Mouse (Mus musculus): ENCODE measurements around the gene Slc9a8. TPM values are rescaled to one million over a fixed set of nuclear protein-coding genes. Genes with fewer than 3 reads are reported as not detected.

Slc9a8 gene
- total RNA-seq, 2 experiments from 2014 or later: 29.2 to 33.3 TPM

DNA sequence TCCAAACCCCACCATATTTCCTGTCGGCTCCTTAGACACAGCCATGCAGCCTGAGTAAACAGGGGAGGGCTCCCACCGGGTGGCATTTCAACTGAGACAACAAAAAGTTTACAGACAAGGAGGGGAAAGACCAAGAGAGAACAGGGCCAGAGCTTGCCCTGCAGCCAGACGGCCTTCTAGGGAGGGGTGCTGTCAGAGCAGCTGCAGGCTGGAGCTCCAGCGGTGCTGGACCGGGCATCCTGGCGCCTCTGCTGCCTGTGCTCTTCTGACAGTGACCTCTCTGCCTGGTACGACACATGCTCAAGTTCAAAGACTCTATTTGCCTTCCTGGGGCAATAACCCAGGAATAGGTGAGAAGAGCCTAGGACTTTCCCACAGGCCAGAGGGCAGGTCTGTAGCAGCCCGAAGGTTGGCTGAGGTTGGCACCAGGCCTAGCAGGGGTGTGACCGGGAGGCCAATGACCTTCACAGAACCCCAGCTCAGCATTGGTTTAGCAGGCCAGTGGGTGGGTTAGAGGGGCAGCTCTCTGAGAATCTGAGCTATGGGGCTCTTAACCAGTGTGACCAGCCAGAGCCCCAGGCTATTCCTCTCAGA, 5.4 kb upstream of the Slc9a8 start:
- no peak for DNase-seq

DNA sequence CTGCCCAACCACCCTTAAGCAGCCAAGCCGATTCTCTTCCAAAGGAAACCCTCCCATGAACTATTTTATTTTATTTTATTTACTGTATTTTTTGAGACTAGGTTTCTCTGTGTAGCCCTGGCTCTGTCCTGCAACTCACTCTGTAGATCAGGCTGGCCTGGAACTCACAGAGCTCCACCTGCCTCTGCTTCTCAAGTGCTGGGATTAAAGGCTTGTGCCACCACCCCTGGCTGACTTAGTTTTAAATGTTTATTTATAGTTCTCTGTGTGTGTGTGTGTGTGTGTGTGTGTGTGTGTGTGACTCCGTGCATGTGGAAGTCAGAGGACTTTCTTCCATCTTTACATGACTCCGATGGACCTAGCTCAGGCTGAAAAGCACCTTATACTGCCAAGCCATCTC, 4.5 kb upstream of the Slc9a8 start:
- no peak for DNase-seq

DNA sequence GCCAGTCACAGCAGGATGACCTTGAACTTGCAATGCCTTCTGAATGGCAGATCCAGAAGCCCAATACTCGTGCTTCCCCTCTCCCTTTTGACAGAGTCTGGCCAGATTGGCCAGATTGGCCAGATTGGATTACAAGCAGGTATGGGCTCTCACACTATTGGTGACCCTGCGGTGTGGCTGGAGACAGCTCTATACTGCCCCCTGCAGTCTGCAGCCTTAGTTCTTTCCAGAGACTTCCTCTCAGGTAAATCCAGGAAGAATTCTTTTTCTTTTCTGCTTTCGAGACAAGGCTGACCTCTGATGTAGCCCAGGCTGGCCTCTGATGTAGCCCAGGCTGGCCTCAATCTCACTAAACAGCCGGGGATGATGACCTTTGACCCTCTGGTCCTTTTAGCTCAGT, 3.8 kb upstream of the Slc9a8 start:
- DNase-seq: peak; percentile 82

DNA sequence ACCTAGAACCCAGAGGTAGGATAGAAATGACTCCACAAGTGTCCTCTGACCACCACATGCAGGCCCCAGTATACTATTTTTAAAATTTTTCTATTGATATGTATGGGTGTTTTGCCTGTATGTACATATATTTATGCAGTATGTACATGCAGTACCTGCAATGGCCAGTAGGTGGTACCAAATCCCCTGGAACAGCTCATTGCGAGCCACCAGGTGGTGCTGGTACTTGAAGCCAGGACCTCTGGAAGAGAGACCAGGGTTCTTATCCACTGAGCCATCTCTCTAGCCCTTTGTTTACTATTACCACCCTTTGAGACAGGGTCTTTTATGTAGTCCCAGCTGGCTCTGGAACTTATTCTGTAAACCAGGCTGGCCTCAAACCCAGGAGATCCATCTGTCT, 2.3 kb upstream of the Slc9a8 start:
- peak; percentile 72 for DNase-seq

DNA sequence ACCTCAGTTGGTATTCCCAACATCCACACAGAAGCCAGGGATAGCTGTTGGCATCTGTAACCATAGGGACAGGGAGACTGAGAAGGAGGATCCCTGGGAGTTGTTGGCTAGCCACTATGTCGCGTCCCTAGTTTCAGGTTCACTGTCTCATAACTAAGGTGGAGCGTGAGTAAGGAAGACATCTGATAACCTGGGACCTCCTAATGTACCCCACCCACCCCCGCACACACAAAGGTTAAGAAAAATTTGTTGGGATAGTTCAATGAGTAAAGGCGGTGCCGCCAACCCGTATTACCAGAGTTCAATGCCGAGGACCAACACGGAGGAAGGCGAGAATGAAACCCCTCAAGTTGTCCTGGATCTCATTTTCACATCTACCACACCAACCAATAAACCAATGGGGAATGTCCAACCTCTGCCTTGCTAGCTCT, 686 bp upstream of the Slc9a8 start:
- no peak for DNase-seq

DNA sequence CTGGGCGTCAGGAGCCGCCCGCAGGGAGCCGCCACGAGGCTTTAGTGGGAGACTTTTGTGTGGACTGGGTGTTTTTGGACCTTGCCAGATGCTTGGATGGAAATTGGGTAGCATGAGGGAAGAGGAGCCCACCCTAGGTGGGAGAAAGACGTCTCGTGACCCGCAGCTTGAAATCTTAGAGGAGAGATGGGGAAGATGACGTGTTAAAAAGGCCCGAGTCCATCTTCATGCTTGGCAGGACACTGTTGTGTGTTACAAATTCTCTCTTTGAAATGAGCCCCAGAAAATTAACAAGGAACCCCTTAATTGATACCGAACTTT, 598 bp downstream of the Slc9a8 start:
- no peak for DNase-seq

DNA sequence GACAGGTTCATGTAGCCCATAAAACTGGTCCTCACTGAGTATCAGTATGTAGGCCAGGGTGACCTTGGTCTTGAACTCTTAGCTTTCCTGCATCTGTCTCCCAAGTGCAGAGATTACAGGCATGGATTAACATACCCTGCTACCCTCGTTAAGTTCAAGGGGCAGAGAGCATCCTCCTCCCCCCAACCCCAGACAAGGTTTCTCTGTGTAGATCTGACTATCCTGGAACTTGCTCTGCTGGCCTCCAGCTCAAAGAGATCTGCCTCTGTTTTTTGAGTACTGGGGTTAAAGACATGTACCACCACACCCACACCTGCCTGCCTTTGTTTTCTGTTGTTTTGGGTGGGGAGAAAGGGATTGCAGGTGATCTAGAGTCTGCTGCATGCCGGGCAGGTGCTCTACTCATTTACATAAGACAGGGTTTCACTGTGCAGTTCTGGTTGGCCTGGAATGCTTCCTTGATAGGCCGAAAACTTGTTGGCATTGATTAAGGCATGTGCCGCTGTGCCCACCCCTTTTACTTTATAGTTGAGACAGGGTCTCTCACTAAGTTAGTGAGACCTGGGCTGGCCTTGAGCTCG, 1.6 kb downstream of the Slc9a8 start:
- no peak for DNase-seq

DNA sequence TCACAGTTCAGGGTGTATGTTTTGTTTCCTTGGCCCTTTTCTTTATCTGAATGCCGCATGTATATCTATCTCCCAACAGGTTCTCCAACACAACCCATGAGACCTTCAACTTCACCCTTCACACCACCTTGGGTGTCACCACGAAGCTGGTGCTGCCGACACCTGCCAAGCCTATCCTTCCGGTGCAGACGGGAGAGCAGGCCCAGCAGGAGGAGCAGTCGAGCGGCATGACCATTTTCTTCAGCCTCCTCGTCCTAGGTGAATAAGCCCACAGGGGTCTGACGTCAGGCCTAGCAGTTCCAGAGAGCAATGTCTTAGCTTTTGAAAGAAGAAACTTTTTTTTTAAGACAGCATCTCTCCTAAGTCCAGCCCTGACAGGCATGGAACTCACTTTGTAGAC, 2.5 kb downstream of the Slc9a8 start:
- DNase-seq: no peak

DNA sequence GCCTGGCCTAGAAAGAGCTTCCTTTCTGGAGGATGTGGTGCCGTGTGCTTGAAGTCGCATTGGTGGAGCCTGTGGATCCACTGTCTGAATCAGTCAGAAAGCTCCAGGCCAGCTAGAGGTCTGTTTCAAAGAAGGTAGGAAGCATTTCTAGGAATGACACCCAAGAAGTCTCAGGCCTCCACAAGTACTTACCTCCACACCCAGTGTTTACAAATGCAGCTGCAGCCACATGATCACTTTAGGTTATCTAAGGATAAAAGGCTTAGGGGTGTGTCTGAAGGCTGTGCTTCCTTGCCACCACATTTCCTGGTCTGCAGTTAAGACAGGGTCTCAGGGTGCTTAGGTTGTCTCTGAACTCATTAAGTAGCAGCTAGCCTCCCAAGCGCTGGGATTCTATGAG, 3.0 kb downstream of the Slc9a8 start:
- DNase-seq: no peak

DNA sequence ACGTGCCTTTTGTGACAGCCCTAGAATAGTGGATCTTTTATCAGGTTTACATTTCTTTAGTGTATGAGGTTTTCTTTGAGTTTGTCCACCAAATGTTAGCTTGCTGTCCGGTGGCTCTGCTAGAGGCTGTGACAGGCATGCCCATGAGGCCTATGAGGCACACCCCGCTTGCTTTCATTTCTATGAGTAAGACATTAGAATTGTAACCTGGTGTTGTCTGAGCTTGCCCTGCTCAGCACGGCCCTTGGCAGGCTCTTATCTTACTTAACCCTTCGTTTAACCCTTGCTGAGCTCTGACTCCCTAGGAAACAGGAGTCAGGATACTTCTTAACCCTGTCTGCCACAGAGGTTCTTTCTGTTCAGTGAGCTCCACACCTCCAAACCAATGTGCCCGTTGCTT, 3.9 kb downstream of the Slc9a8 start:
- no peak for DNase-seq

DNA sequence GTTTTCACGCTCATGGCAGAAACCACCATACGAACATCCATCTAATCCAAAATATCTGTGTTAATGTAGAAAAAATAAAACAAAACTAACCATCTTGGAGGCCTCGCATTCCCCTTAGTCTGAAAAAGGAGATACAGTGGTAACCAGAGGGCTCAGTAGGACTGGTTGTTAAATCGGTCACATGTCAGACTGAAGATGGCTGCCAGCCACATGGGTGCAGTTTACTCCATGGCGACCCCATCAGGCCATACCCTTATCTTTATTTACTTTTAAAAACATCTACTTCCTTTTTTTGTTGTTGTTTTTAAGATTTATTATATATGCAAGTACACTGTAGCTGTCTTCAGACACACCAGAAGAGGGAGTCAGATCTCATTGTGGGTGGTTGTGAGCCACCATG, 8.1 kb downstream of the Slc9a8 start:
- no peak for DNase-seq

DNA sequence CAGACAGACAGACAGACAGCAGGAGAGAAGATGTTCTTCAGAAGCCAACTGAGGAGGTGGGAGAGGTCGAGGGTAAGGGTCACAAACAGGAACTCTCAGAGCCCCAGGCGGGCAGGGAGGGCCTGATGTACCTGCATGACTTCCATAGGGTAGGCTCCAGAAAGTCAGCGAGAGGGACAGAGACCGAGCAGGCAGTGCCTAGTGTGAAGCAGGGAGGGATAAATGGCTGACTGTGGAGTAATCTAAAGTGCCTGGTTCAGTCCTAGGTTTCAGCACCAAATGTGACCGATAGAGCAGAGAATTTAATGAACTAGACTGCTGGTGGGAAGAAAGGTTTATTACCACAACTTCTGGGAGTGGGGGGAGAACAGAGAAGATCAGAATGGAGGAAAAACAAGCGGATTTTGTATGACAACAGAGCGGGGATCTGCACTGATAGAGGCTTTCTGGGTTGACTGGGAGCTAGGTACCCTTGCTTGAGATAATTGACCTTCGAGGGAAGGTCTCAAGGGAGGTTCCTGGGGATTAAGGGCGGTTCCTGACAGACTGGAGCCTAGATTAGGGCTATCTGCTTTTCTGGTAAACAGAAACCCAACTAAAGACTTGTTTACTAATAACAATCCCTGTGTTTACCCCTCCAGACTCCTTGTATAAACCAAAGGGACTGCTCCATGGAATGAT, 9.4 kb downstream of the Slc9a8 start:
- DNase-seq: no peak

DNA sequence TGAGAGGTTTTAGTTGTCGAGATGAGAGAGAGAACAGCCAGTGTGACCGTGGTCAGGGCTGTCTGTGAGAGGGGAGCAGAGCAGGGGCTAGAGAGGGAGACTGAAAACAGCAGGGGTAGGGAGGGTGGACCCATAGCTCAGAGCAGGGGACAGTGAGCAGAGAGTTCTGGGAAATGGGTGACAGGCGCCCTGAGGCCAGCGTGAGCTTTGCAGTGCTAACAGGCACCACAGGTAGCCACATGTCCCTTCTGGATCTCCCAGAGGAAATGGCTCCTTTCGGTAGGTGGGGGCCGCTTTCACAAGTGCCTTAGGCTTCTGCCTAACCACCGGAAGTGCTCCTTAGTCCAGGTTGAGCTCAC, 9.9 kb downstream of the Slc9a8 start:
- no peak for DNase-seq

DNA sequence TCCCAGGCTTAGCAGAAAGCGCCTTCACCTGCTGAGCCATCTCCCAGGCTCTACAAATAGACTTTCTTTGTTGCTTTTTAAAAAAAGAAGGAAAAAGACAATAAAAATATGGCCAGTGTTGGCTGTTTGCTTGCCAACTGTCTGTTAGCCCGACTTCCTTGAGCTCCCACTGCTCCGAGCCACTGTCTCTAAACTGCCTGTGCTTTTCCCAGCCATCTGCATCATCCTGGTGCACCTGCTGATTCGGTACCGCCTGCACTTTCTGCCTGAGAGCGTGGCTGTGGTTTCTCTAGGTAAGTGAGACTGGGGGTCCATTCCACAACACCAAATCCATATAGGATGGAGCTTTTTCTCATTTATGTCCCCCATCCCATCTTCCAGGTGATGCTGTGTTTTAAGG, 13.1 kb downstream of the Slc9a8 start:
- no peak for DNase-seq

DNA sequence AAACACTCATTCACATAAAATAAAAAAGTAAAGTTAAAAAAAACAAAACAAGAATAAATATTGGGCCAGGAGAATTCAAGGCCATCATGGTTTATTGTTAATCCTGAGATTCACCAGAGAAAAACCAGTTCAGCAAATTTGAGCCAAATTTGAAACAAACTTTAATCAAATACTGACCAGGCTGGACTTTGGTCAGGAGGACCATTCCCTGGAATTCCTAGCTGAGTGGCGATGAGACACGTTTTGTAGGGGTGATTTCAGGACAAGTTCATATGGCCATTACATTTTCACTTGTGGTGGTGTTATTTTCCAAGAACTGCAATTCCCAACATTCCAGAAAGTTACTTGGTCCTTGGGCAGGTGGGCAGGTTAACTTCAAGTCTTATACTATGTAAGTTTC, 14.1 kb downstream of the Slc9a8 start:
- DNase-seq: no peak

DNA sequence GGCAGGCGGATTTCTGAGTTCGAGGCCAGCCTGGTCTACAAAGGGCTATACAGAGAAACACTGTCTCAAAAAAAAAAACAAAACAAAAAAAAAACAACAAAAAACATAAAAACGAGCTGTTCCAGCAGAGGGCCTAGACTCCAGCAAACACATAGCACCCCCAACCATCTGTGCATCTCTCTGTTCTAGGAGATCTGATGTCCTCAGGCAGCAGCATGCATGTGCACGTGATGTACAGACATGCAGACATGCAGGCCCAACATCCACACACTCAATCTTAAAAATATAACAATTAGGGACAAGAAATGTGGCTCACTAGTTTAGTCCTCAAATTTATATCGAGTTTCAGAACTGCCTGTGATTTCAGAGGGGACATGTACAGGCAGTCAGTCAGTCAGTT, 14.9 kb downstream of the Slc9a8 start:
- no peak for DNase-seq

DNA sequence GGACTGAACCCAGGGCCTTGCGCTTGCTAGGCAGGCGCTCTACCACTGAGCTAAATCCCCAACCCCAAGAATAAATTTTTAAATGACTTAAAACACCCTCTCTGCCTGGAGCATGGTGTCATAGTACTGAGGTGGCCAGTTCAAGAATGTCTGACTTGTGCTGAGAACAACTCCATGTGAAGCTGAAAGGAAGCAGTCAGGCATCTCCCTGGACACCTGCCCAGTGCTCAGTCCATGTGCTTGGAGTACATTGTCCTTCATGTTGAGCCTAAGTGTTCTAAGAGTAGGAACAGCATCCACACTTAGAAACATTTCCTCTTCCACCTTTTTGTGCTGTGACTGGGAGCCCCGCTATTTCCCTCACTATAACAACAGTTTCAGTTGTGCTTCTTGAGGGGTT, 17.9 kb downstream of the Slc9a8 start:
- DNase-seq: no peak

DNA sequence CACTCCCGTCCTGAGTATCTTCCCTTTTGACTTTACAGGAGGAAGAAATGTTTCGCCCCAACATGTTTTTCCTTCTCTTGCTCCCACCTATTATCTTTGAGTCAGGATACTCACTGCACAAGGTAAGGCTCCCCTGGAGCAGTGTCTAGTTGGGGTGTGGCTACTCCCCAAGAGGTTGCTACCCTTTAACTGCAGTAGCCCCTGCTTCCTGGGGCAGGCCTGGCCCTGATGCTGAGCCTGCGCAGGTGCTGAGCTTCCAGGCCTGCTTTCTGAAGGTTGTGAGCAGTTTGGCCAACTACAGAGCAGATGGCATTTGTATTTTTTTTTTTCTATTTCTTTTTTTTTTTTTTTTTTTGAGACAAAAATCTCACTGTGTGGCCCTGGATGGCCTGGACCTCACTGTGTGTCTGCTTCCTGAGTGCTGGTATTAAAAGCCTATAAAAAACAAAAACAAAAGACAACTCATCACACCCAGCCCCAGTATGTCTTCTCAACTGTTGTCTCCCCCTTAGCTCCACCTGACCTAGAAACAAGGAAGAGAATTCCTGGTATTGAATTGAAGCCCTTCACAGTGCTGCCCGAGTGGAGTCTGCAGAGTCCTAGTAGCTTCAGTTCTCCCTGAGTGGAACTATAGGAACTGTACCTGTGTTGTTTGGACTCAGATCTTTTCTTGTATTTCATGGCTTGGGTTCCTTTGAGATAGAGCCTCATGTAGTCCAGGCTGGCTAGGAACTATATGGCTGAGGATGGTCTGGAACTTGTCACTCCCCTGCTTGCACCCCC, 22.1 kb downstream of the Slc9a8 start:
- no peak for DNase-seq

DNA sequence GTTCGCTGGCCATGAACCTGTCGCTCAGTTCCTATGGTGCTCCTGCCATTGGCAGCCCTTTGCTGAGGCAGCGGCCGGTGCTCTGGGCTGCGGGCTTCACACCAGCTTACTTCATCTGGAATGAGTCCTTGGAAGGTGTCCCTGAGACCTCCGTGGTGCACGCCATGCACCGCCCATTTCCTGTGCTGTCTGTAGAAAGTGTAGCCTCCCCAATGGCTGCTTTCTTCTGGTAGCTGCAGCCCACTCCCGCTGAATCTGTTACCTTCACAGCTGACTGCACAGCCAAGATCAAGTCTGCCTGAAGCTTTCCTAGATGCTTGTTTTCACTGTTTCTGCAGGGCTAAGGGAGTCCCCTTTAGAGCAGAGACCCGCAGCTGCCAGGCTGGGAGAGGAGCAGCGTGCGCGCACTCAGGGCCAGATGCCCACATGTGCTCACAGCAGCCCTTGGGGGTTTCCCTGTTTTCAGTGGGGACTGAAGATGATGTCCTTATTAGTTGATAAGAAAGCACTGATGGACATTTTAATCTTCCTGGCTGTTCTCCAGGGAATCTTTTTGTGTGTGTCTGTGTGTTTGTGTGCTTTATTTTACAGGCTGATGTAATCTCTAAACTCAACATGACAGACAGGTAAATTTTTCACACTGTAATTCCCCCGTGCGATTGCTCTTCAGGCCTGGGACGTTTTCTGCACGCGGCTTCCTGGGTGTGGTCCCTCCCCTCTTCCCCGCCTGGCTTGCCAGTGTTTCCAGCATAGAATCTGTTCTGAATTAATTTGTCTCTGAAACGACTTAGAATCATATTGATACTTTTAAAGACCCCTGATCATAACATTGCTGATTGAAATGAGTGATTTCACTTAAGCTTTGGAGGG, 24.6 kb downstream of the Slc9a8 start:
- no peak for DNase-seq

DNA sequence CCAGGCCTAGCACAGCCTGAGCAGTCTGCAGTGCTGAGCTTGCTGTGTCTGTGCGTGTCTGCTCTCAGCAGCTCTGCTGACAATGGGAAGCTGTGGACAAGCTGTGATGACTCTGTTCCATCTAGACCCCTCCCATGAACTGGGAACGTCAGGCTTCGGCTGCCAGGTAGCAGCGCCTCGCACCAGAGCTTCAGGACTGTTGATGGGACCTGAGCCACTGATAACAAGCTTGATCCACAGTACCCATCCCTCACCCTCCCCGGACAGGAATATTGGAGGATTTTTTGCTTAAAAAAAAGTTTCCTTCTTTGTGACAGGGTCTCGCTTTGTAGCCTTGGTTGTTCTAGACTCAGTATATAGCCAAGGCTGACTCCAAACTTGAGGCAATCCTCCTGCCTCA, 25.7 kb downstream of the Slc9a8 start:
- no peak for DNase-seq

DNA sequence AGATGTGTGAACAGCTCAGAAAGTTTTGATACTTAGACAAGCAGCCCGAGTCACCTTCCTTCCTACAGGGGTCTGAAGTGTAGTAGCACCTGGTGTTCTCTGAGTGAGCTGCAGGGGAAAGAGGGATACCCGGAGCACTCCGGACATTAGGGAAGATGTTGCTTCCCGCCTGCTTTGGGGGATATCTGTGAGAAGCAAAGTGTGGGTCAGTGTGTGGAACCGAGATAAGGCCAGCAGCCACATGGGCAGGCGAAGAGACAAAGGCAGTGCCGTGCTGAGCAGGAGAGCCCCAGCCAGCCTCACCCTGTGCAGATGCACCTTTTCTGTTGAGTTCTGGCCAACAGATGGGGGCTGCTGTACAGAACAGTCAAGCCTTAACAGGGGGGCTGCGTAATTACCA, 26.1 kb downstream of the Slc9a8 start:
- DNase-seq: no peak
